Mouse (Mus musculus) heart, embryonic 12.5 days (tissue): ENCODE data around the gene Vdr. TPM values are rescaled to one million over a fixed set of nuclear protein-coding genes. Genes with fewer than 3 reads are reported as not detected.

Experiments used
- ATAC-seq: fragments of 200-750 bp; cut with Nextera tagmentation; 2 replicates; pipeline ENCODE4 v1.8.0; 2017; ENCODE audit warnings: moderate TSS enrichment, moderate library complexity; ENCODE audit not compliant: insufficient number of reproducible peaks, low FRiP score
- H3K27ac ChIP-seq: fragments of 300-500 bp; sonication (generic); 2 replicates; pipeline ENCODE4 v1.5.1; 2016; ENCODE audit warnings: mild to moderate bottlenecking, moderate library complexity; ENCODE audit not compliant: poor library complexity, severe bottlenecking
- H3K27me3 ChIP-seq: fragments of 300-500 bp; sonication (generic); replicated peaks from 2 replicates; pipeline ENCODE4 v1.6.1; 2016; ENCODE audit warnings: mild to moderate bottlenecking, moderate library complexity
- H3K36me3 ChIP-seq: fragments of 300-500 bp; sonication (generic); 2 replicates; pipeline ENCODE4 v1.6.1; 2016; ENCODE audit warnings: mild to moderate bottlenecking, moderate library complexity
- H3K4me1 ChIP-seq: fragments of 300-500 bp; sonication (generic); replicated peaks from 2 replicates; pipeline ENCODE4 v1.6.1; 2016; ENCODE audit warnings: mild to moderate bottlenecking
- H3K4me2 ChIP-seq: fragments of 300-500 bp; sonication (generic); 2 replicates; pipeline ENCODE4 v1.6.1; 2016; ENCODE audit warnings: mild to moderate bottlenecking, moderate library complexity
- H3K4me3 ChIP-seq: fragments of 300-500 bp; sonication (generic); 2 replicates; pipeline ENCODE4 v1.5.1; 2016; ENCODE audit warnings: mild to moderate bottlenecking
- H3K9ac ChIP-seq: fragments of 300-500 bp; sonication (generic); 2 replicates; pipeline ENCODE4 v1.6.1; 2016; ENCODE audit warnings: mild to moderate bottlenecking, moderate library complexity
- H3K9me3 ChIP-seq: fragments of 300-500 bp; sonication (generic); replicated peaks from 2 replicates; pipeline ENCODE4 v1.6.1; 2016; ENCODE audit warnings: mild to moderate bottlenecking, moderate library complexity
- WGBS: fragments of 180-500 bp; shearing (Covaris S2); methylation state at CpG from one replicate; pipeline ENCODE4 v1.1.7; 2016; 5-methylcytosine and 5-hydroxymethylcytosine counted together
- polyA plus RNA-seq: library from polyadenylated mRNA; unstranded; fragments of >200 nt; fragmentation: Nextera tagmentation; extraction: Ambion mirVana; gene quantifications from 2 replicates; pipeline ENCODE4 v1.2.1, GENCODE M21; 2016

Gene Vdr
- 1.4 and 1.6 TPM in 2 replicates for polyA plus RNA-seq

DNA sequence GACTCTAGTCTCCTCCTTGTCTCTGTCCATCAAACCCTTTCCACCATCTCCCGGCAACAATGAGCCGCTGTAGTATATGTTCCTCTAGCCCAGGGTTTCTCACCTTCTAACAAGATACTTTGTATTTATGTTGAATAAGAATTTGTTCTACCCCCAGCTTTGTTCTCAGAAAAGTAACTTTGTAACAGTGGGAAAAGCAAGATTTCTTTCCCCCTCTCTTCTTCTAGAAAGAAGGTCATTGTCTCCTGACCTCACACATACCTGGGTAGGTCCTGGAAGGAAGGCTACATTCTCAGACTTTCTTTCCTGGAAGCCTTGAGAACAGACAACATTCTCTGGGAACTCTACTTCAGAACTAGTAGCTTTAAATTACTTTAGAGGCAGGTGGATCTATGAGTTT lies at the start of gene Vdr:
TSS of gene Vdr (minus strand) at position 101 of the 400 bp plus-strand sequence.
- no peak for ATAC-seq
- WGBS = 88% methylated on average over 2 of the region's 2 CpGs
- Histone ChIP-seq H3K36me3 (no peaks in the 10 kb centered on the region), H3K27ac (no peak within 1 kb of the TSS), H3K9me3 (no peaks in the 10 kb centered on the region), H3K27me3 (peaks cover 55% of the 10 kb centered on the region), H3K4me3 (no peak within 1 kb of the TSS), H3K4me2 (no peak within 1 kb of the TSS), H3K9ac (no peak within 1 kb of the TSS), H3K4me1 (peaks cover 35% of the 10 kb centered on the region)

DNA sequence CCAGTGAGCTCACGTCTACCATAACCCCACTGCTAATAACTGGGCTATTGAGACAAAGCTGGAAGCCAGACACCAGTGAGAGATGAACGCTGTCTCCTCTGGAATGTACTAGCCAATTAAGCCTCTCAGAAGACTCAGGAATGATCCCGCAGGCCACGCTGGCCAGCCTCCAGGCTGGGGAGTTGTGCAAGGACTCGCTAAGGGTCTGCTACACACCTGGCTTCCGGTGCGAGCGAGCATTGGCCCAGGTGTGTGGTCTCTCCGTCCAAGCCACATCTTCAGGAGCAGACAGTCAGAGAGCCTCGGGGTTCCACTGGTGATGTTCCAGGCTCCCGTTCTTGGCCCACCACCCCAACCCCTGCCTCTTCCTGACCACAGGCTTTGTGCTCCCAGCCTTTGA lies 46.0 kb upstream of the Vdr start:
- Histone ChIP-seq H3K9ac (no peak overlapping the region), H3K9me3 (no peaks in the 10 kb centered on the region), H3K4me3 (no peak overlapping the region), H3K36me3 (no peaks in the 10 kb centered on the region), H3K27ac (no peak overlapping the region), H3K4me1 (0 out of 2 replicates have a peak, but pooled peaks cover 4% of the 10 kb centered on the region), H3K27me3 (peaks cover 24% of the 10 kb centered on the region), H3K4me2 (no peak overlapping the region)
- no peak for ATAC-seq
- WGBS = 66% methylated on average over 11 of the region's 11 CpGs

DNA sequence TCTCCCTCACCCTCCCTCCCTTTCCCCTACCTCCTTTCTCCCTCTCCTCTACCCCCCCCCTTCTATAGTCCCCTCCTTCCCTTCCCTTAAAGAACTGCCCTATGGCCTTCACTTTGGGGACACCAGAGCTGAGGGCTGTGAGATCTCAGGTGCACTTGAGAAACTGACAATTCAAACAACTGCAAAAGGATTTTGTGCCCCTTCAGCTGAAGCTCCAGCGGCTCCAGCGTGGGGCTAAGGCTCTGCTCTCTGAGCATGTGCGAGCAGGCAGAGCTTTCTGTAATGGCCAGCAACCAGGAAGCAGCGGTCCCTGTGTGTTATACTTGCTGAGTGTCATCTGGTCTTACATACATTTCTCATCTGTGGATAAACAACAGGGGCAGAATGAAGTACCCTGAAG lies 45.3 kb upstream of the Vdr start:
- no peaks in the 10 kb centered on the region for H3K9me3 ChIP-seq
- no peak overlapping the region for H3K9ac ChIP-seq
- 0 out of 2 replicates have a peak, but pooled peaks cover 4% of the 10 kb centered on the region for H3K4me1 ChIP-seq
- no peak overlapping the region for H3K4me3 ChIP-seq
- no peak for ATAC-seq
- H3K27me3 ChIP-seq = peaks cover 30% of the 10 kb centered on the region
- H3K4me2 ChIP-seq = no peak overlapping the region
- no peaks in the 10 kb centered on the region for H3K36me3 ChIP-seq
- WGBS = 31% methylated on average over 4 of the region's 4 CpGs
- H3K27ac ChIP-seq = no peak overlapping the region

DNA sequence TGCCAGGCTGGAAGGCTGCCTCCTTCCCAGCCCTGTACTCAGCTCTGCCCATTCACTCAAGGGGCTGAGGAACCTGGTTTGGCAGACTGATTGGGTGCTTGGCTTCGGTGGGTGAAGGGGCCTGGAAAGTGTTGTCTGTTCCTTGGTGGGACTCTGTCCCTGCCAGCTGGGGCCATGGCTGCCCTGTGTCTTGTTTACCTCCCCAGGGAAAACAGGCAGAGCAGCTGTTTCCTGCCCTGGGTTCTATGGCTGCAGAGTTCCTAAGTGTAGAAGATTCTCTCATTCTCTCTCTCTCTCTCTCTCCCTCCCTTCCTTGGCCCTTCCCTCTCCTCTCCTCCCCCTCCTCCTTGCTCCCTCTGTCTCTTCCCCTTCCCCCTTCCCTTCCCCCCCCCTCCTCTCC lies 44.9 kb upstream of the Vdr start:
- peaks cover 34% of the 10 kb centered on the region for H3K27me3 ChIP-seq
- 42% methylated on average over 1 of the region's 1 CpGs for WGBS
- 0 out of 2 replicates have a peak, but pooled peaks cover 4% of the 10 kb centered on the region for H3K4me1 ChIP-seq
- H3K9me3 ChIP-seq = no peaks in the 10 kb centered on the region
- no peak overlapping the region for H3K27ac ChIP-seq
- no peak overlapping the region for H3K4me3 ChIP-seq
- H3K9ac ChIP-seq = no peak overlapping the region
- H3K36me3 ChIP-seq = no peaks in the 10 kb centered on the region
- no peak for ATAC-seq
- no peak overlapping the region for H3K4me2 ChIP-seq

DNA sequence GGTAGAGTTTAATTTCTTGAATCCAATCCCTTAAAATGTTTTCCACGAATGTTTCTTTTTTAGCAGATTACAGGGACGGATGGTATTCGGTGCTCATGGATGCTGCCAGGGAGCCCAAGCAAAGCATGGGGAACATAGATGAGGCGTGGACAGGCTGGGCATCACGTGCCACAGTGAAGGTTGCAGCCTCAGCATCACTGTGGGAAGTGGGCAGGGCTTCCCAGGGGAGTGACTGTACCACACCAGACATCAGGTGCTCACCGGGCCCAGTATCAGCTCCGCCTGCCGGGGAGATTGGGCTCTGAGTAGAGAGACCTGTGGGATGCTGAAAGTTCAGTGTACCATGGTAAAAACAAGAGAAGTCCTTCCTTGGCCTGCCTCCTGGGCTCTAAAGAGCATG lies 44.2 kb upstream of the Vdr start:
- H3K9me3 ChIP-seq = no peaks in the 10 kb centered on the region
- no peak overlapping the region for H3K9ac ChIP-seq
- ATAC-seq = no peak
- WGBS = 76% methylated on average over 8 of the region's 8 CpGs
- no peak overlapping the region for H3K4me3 ChIP-seq
- no peak overlapping the region for H3K4me2 ChIP-seq
- no peaks in the 10 kb centered on the region for H3K36me3 ChIP-seq
- H3K4me1 ChIP-seq = 0 out of 2 replicates have a peak, but pooled peaks cover 4% of the 10 kb centered on the region
- peaks cover 37% of the 10 kb centered on the region for H3K27me3 ChIP-seq
- no peak overlapping the region for H3K27ac ChIP-seq

DNA sequence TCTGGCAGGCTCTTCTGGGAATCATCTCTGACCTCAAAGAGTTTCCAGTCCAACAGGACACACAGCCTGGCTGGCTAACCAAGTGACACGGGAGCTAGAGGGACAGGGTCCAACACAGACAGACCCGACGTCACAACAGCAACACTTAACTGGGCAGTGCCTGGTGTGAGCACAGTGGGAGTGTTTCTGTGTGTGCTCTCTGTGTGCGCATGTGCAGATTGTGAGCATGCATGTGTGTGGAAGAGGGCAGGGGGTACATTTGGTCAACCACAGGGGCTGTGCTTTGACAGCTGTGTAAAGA lies 42.4 kb upstream of the Vdr start:
- Histone ChIP-seq H3K4me3 (no peak overlapping the region), H3K9me3 (no peaks in the 10 kb centered on the region), H3K9ac (no peak overlapping the region), H3K36me3 (no peaks in the 10 kb centered on the region), H3K4me2 (no peak overlapping the region), H3K4me1 (0 out of 2 replicates have a peak, but pooled peaks cover 4% of the 10 kb centered on the region), H3K27ac (no peak overlapping the region), H3K27me3 (peaks cover 47% of the 10 kb centered on the region)
- no peak for ATAC-seq
- WGBS = 64% methylated on average over 4 of the region's 4 CpGs

DNA sequence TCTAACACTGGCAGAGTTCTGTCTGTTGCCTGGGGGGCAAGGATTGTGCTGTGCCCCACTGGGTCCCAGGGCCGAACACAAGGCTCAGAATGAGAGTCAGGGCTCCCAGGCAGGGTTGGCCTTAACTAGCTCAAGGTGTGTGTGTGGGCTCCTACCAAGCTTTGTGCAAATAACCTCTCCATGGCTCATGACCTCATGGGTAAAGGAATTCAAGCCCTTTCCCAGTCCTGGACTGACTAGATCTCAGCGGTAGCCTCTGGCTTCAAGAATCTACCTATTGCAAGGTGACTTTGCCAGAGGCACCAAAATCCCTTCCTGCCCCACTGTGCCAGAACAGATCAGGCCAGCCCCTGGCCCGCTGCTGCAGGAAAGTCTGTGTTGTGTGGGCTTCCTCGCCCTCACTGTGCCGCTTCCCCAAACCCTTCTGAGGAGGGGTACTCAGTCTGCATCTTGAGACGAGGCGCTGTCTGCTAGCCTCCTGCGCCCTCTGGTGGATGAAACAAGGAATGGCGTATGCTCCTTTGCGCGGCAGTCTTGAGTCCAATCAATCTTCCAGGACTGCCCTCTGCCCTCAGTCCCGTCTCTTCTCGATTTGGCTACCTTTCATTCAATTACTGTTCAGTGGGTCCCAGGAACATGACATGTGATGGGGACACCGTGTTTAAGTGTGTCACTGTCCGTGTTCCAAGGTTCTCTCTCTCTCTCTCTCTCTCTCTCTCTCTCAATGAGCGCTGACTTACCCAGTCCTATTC lies 41.9 kb upstream of the Vdr start:
- Histone ChIP-seq H3K9ac (no peak overlapping the region), H3K4me3 (no peak overlapping the region), H3K4me2 (peak overlapping the region; percentile 31), H3K27ac (no peak overlapping the region), H3K27me3 (peaks cover 47% of the 10 kb centered on the region), H3K4me1 (0 out of 2 replicates have a peak, but pooled peaks cover 4% of the 10 kb centered on the region), H3K36me3 (no peaks in the 10 kb centered on the region), H3K9me3 (no peaks in the 10 kb centered on the region)
- ATAC-seq = no peak
- 16% methylated on average over 16 of the region's 16 CpGs for WGBS

DNA sequence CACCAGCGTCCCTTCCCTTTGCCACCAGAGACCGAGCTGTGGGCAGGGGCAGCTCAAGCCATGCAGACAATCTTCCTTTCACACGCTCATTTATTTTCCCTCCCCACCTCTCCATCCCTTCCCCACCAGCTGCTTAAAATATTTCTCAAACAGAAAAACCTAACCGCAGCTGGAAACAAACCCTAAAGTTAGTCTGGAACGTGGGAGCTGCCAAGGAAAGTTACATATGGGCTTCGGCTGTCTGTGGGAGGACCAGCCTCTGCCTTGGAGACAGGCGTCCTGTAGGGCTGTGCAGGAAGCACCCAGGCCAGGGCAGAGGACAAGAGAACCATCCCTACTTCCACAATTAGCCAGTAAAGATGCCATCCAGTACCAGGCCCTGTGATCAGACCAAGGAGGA lies 39.8 kb upstream of the Vdr start:
- no peak overlapping the region for H3K4me2 ChIP-seq
- no peak overlapping the region for H3K27ac ChIP-seq
- H3K36me3 ChIP-seq = no peaks in the 10 kb centered on the region
- WGBS = 74% methylated on average over 7 of the region's 7 CpGs
- no peak overlapping the region for H3K9ac ChIP-seq
- H3K9me3 ChIP-seq = no peaks in the 10 kb centered on the region
- H3K4me3 ChIP-seq = no peak overlapping the region
- no peak for ATAC-seq
- H3K4me1 ChIP-seq = 0 out of 2 replicates have a peak, but pooled peaks cover 4% of the 10 kb centered on the region
- H3K27me3 ChIP-seq = peaks cover 56% of the 10 kb centered on the region

DNA sequence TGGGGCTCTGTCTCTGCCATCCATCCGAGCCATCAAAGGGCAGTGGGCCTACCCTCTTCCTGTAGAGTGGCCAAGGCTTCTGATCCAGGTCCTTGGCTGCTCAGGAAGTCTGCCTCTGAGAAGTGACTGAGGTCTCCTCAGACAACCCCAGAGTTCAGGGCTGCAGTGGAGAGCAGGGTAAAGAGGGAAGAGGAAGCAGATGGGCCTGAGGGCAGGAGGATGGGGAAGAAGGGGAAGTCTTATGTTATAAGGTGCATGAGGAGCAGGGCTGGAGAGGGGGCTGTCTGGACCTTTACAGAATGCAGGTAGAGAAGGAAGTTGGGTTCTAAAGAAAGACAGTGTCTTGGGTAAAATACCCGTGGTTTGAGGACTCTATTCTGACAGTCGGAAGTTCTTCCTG lies 39.3 kb upstream of the Vdr start:
- ATAC-seq = no peak
- H3K36me3 ChIP-seq = no peaks in the 10 kb centered on the region
- H3K9ac ChIP-seq = no peak overlapping the region
- H3K9me3 ChIP-seq = no peaks in the 10 kb centered on the region
- no peak overlapping the region for H3K4me2 ChIP-seq
- H3K4me3 ChIP-seq = no peak overlapping the region
- no peak overlapping the region for H3K27ac ChIP-seq
- 0 out of 2 replicates have a peak, but pooled peaks cover 4% of the 10 kb centered on the region for H3K4me1 ChIP-seq
- WGBS = 70% methylated on average over 3 of the region's 3 CpGs
- peaks cover 53% of the 10 kb centered on the region for H3K27me3 ChIP-seq

DNA sequence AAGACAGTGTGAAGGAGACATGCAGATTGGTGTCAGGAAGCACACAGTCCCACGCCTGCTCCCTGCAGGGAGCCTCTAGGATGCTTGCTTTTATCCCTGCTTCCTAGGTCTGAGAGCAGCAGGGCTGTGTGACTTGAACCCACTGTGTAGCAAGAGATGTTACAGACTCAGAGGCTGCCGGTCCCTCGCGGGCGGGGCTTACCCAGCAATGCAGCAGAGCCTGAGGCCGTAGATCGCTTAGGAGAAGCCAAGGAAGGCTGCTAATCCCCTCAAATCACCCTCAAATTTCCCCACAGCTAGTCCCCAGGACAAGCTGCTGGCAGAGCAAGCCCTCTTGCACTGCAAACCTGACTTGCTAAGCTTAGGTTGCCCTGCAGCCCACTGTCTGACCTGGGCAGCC lies 38.3 kb upstream of the Vdr start:
- no peak for ATAC-seq
- H3K9ac ChIP-seq = no peak overlapping the region
- no peaks in the 10 kb centered on the region for H3K36me3 ChIP-seq
- 0 out of 2 replicates have a peak, but pooled peaks cover 4% of the 10 kb centered on the region for H3K4me1 ChIP-seq
- 26% methylated on average over 7 of the region's 7 CpGs for WGBS
- H3K27me3 ChIP-seq = peaks cover 47% of the 10 kb centered on the region
- H3K4me3 ChIP-seq = no peak overlapping the region
- H3K9me3 ChIP-seq = no peaks in the 10 kb centered on the region
- no peak overlapping the region for H3K4me2 ChIP-seq
- no peak overlapping the region for H3K27ac ChIP-seq

DNA sequence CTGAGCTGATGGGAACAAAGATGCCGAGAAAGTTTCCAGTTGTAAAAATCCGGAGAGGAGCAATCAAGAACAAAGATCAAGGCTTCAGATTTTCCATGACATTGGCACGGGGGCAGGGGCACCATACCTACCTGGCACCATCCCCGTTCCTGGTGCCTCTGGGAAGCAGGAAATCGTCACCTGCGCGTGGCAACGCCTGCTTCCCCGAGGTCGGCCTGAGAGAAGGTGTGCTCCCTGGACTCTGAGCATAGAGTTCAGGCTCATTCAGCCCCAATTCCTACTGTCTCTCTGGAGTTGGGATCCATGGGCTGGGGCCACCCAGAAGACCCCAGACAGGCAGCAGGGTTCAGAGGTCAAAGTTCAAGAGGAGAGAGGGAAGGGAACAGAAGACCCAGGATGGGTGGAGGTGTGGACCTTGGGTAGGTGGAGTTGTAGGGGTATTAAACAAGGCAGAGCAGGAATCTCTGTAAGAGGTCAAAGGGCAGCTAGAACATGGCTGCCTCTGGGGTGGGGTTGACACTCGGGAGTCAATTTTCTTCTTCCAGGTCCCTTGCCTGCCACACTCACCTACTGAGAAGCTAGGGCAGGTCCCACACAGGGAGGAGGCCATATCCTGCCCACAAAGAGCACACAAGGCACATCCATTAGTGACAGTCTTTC lies 35.4 kb upstream of the Vdr start:
- Histone ChIP-seq H3K4me2 (no peak overlapping the region), H3K4me1 (no peaks in the 10 kb centered on the region), H3K36me3 (no peaks in the 10 kb centered on the region), H3K27me3 (peaks cover 29% of the 10 kb centered on the region), H3K9me3 (no peaks in the 10 kb centered on the region), H3K4me3 (no peak overlapping the region), H3K27ac (no peak overlapping the region), H3K9ac (no peak overlapping the region)
- ATAC-seq = 0 out of 2 replicates have a peak, but pooled peaks have one; percentile 33
- WGBS = 71% methylated on average over 10 of the region's 11 CpGs
